Comparison of ENCODE assay signal across 8 mouse cellular contexts in genomic region chr4:141545071-141545742, GRCm38 (mm10). TPM values are rescaled to one million over a fixed set of nuclear protein-coding genes. Genes with fewer than 3 reads are reported as not detected.
DNase-seq lines count a peak whose midpoint lies in the region.

No protein-coding gene starts in this region.

- intact Hi-C loops in heart, postnatal 36 days (cut with DNase I): no loop called here

- peak; percentile 75 for DNase-seq in NIH3T3 (ENCODE audit: low read depth)
- DNase-seq in cerebellum, adult 9-10 months: peak; percentile 85
- peak; percentile 58 for DNase-seq in forelimb bud, embryonic 11.5 days (ENCODE audit: low read depth, low spot score)
- DNase-seq in heart, postnatal 36 days: peak; percentile 77 to 82
- peak; percentile 64 for DNase-seq in layer of hippocampus, adult 9-11 months
- peak; percentile 77 for DNase-seq in lung, postnatal 10 days
- DNase-seq in ovary, postnatal 36 days (ENCODE audit: low spot score): peak; percentile 71
- peak; percentile 73 for DNase-seq in thymus, postnatal 4 days

RNA-seq across cellular contexts. Expression of gene Spen, which starts 6.8 kb away (rescaled TPM):
- 10 to 100 TPM; 31.1 to 32.4 TPM for total RNA-seq in heart, postnatal 36 days (2021)

Comparison
In these comparisons a context has a peak if more than half of its experiments do, and no peak if none do; other contexts are left out.
1. Peak in every context shown above with its lines: DNase-seq.